Mouse (Mus musculus) embryonic facial prominence, embryonic 10.5 days (tissue): ENCODE data around the gene Fto. TPM values are rescaled to one million over a fixed set of nuclear protein-coding genes. Genes with fewer than 3 reads are reported as not detected.

ENCODE experiments used
- DNase-seq: peaks from one replicate; pipeline ENCODE4 v3.0.0-alpha.2; 2017; ENCODE audit warnings: low spot score
- H3K27ac ChIP-seq: fragments of 300-500 bp; sonication (generic); replicated peaks from 2 replicates; pipeline ENCODE4 v1.5.1; 2016; ENCODE audit warnings: mild to moderate bottlenecking
- H3K27me3 ChIP-seq: fragments of 300-500 bp; sonication (generic); replicated peaks from 2 replicates; pipeline ENCODE4 v1.6.1; 2016; ENCODE audit warnings: low read depth, mild to moderate bottlenecking; ENCODE audit not compliant: poor library complexity, severe bottlenecking
- H3K36me3 ChIP-seq: fragments of 300-500 bp; sonication (generic); replicated peaks from 2 replicates; pipeline ENCODE4 v1.6.1; 2016; ENCODE audit warnings: mild to moderate bottlenecking, moderate library complexity
- H3K4me1 ChIP-seq: fragments of 300-500 bp; sonication (generic); 2 replicates; pipeline ENCODE4 v1.6.1; 2016
- H3K4me3 ChIP-seq: fragments of 300-500 bp; sonication (generic); 2 replicates; pipeline ENCODE4 v1.5.1; 2016; ENCODE audit warnings: mild to moderate bottlenecking, moderate library complexity
- H3K9me3 ChIP-seq: fragments of 300-500 bp; sonication (generic); 2 replicates; pipeline ENCODE4 v1.6.1; 2016; ENCODE audit warnings: mild to moderate bottlenecking
- WGBS: fragments of 180-500 bp; shearing (Covaris S2); methylation state at CpG from one replicate; pipeline ENCODE4 v1.1.7; 2016; 5-methylcytosine and 5-hydroxymethylcytosine counted together
- polyA plus RNA-seq: library from polyadenylated mRNA; unstranded; fragments of >200 nt; fragmentation: Nextera tagmentation; extraction: Ambion mirVana; gene quantifications from 2 replicates; pipeline ENCODE4 v1.2.1, GENCODE M21; 2016

Fto gene
- polyA plus RNA-seq, 1 experiment from 2014 or later, result 98.3 TPM

DNA sequence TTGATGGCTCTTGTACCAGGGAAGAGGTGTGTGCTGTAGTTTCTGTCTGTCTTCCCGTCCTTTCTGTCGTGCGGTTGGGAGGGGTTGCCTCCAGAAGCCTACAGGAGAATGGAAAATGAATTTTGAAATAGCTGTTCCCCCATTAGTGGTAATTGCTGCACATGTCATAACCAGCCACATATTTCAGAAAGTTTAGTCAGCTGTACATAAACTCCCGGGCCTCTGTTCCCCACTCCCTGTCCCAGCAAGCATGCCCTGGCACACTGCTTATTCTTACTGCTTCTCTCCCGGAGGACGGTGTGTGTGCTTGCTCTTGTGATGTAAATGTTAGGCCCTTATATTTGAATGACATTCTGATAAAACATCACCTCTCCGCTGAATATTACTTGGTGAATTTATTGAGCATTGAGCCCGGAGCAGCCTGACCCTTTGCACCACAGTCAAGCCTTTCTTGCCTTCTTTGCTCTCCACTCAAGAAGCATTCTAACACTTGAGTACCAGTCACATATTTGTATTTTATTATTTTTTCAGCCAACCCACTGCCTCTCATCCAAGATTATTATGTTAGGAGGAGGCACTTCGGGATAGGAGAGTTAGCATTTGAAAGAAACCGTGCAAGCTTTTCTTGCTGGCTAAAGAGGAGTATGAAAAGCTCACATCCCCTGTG is 175.6 kb downstream of the Fto start:
- Histone ChIP-seq H3K4me1 (peaks cover 27% of the 10 kb centered on the region), H3K36me3 (peaks cover 13% of the 10 kb centered on the region), H3K4me3 (no peak overlapping the region), H3K27me3 (peaks cover 41% of the 10 kb centered on the region), H3K9me3 (no peaks in the 10 kb centered on the region), H3K27ac (no peak overlapping the region)
- no peak for DNase-seq
- 76% methylated on average over 10 of the region's 10 CpGs for WGBS

DNA sequence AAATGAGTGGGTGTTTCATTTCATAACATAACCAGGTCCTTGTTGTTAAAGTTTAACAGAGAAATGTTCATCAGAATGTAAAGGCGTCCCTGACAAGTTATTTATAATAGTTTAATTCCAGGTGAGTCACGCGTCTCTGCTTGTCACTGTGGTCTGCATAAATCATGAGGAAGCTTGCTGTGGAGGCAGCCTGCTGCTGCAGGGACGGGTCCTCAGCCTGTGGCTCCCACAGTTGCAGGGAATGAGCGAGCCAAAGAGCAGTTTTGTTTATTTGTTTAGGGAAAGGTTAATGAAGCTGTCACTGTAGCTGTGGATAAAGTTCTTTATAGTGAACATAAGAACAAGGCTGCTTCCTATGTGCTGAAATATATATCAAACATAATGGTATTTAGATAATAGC is 176.7 kb downstream of the Fto start:
- Histone ChIP-seq H3K4me3 (no peak overlapping the region), H3K36me3 (peaks cover 11% of the 10 kb centered on the region), H3K9me3 (no peaks in the 10 kb centered on the region), H3K27ac (no peak overlapping the region), H3K4me1 (peaks cover 35% of the 10 kb centered on the region), H3K27me3 (peaks cover 53% of the 10 kb centered on the region)
- WGBS, result 63% methylated on average over 5 of the region's 5 CpGs
- DNase-seq, result no peak

DNA sequence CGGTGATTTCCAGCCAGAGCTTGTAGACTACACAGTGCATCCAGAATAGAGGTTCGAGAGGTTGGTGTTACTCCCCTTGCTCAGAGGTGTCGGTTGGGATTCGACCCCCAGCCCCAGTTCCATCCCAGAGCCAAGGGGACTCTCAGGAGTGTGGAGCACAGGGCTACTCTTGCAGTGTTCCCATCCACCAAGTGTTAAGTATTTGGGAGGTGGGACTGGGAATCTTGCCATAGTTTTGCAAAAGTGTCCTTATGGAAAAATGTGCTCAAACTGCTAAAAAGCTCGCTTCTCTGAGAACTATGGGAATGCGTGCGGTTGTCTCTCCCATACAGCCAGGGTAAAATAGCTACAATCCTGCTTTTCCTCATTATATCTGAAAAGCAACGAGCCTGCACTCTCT is 180.0 kb downstream of the Fto start:
- DNase-seq, result no peak
- peaks cover 51% of the 10 kb centered on the region for H3K27me3 ChIP-seq
- no peak overlapping the region for H3K4me3 ChIP-seq
- H3K27ac ChIP-seq, result no peak overlapping the region
- peaks cover 46% of the 10 kb centered on the region for H3K4me1 ChIP-seq
- H3K36me3 ChIP-seq, result no peaks in the 10 kb centered on the region
- H3K9me3 ChIP-seq, result no peaks in the 10 kb centered on the region
- 89% methylated on average over 8 of the region's 8 CpGs for WGBS

DNA sequence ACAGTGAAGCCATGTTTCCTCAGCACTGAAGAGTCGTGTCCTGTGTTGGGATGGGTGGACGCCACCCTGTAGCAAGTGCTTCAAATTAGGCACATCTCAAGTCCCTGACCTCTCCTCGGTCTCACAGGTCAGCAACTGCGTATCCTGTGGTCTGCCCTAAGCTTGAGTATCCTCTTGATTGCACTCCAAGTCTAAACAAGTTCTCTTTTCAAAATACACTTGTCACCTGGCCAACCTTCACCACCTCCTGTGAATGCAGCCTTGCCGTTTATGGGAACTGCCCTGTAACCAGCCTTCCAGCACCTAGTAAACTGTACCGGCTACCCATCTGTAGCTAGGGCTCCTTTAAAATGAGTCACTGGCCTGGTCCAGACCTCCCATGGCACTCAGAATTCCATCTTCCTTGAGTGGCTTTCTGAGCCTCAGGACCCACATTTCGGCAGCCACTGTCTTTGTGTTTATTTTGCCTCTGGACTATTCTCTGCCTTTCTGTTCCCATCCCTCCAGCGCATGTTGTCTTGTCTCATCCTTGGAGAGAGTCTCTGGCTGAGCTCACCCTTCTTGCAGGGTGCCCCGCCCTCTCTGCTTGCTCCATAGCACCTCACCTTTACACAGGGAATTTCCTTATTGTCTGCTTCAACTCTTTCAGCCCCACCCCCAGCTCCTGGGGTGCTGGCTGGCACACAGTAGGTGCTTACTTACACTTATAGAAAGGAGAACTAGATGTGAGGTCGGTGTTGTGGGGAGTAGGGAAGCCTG is 181.4 kb downstream of the Fto start:
- Histone ChIP-seq H3K4me3 (no peak overlapping the region), H3K27me3 (peaks cover 40% of the 10 kb centered on the region), H3K36me3 (no peaks in the 10 kb centered on the region), H3K9me3 (no peaks in the 10 kb centered on the region), H3K4me1 (peaks cover 33% of the 10 kb centered on the region), H3K27ac (no peak overlapping the region)
- 43% methylated on average over 10 of the region's 10 CpGs for WGBS
- no peak for DNase-seq

DNA sequence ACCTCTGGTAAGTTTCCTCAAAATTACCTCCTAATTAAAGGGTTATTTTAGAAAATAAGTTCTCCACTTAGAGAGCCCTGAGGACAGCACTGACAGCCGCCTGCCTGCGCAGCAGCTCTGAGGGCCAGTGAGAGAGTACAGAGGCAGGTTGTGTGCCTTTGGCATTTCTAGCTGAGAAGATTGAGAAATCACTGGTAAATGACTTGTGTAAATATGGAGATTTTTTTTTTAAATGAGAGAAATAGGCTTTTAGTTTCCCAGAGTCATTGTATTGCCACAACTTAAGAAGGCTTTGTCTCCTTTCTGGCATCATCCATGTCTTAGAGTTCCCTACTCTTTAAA is 181.9 kb downstream of the Fto start:
- no peak for DNase-seq
- H3K4me3 ChIP-seq, result no peak overlapping the region
- peaks cover 40% of the 10 kb centered on the region for H3K27me3 ChIP-seq
- no peaks in the 10 kb centered on the region for H3K36me3 ChIP-seq
- WGBS, result 36% methylated on average over 2 of the region's 2 CpGs
- H3K4me1 ChIP-seq, result peaks cover 27% of the 10 kb centered on the region
- H3K27ac ChIP-seq, result no peak overlapping the region
- H3K9me3 ChIP-seq, result no peaks in the 10 kb centered on the region

DNA sequence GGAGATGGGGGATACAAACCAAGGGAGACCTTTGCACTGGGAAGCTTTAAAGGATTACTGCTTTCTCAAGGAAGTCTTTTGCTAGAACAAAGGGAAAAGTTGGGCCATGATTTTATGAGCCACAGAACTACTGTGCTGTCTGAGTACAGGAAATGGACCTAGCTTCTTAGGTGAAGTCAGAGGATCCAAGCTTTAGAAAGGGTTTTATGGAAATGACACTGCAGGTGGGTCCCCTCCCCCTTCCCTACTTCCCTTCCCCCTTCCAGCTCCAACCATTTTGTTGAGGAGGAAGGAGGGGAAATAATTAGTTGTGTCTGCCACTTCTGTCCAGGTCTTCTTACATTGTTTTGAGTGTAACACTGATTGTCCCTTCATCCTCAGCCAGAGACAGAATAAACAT is 182.7 kb downstream of the Fto start:
- no peaks in the 10 kb centered on the region for H3K9me3 ChIP-seq
- H3K36me3 ChIP-seq, result no peaks in the 10 kb centered on the region
- no peak overlapping the region for H3K4me3 ChIP-seq
- peaks cover 41% of the 10 kb centered on the region for H3K27me3 ChIP-seq
- no peak overlapping the region for H3K27ac ChIP-seq
- peaks cover 27% of the 10 kb centered on the region for H3K4me1 ChIP-seq
- no peak for DNase-seq

DNA sequence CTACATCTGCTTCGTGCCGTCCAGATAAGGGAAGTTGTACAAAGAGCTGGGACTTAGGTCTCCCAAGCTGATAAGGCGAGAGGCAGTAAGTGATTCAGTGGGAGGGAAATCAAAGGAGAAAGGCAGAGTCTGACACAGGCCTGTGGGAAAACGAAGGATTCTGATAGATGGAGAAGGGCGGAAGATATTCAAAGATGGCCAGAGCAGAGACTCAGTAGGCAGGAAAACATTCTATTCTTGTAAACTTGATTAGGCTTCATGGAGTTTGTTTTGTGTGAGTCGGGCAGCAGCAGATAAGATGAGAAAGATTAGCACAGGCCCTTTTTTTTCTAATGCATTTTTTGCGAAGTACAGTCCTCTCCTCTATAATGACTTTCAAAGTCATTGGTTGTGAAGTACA is 183.6 kb downstream of the Fto start:
- Histone ChIP-seq H3K4me3 (no peak overlapping the region), H3K36me3 (no peaks in the 10 kb centered on the region), H3K4me1 (peaks cover 22% of the 10 kb centered on the region), H3K27me3 (peaks cover 49% of the 10 kb centered on the region), H3K9me3 (no peaks in the 10 kb centered on the region), H3K27ac (no peak overlapping the region)
- WGBS, result 60% methylated on average over 7 of the region's 7 CpGs
- no peak for DNase-seq

DNA sequence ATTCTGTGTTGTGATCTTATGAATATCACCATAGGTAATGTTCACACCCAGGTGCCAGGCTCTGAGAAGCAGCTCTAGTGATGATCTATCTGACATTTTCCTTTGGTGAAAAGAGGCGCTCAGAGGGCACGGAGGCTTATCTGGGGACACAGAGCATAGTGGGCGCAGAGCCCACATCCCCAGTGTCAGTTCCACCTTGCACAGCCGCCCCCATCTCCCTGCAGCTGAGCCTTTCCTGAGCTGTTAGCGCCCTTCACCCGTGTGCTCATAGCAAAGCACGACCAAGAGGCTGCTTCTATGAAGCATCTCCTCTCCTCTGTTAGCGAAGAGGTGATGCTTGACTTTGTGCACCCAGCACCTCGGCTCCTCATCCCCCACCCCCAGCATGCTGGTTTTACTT is 185.3 kb downstream of the Fto start:
- no peaks in the 10 kb centered on the region for H3K9me3 ChIP-seq
- H3K4me1 ChIP-seq, result peaks cover 39% of the 10 kb centered on the region
- 89% methylated on average over 9 of the region's 9 CpGs for WGBS
- peaks cover 61% of the 10 kb centered on the region for H3K27me3 ChIP-seq
- DNase-seq, result no peak
- H3K27ac ChIP-seq, result no peak overlapping the region
- H3K4me3 ChIP-seq, result no peak overlapping the region
- no peaks in the 10 kb centered on the region for H3K36me3 ChIP-seq

DNA sequence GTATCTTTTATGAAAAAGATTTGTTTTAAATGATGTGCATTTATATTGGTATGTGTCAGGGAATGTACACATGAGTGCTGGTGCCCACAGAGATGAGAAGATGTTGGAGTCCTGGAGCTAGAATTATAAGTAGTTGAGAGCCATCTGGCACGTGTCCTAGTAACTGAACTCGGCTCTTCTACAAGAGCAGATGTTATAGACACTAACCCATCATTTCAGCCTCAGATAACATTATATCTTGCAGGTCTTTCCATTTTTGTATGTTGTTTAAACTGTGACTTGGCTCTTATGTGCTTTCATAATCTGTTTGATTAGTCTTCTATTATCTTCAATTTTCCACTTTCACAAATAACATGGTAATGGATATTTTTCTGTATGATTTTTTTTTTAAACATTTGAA is 186.0 kb downstream of the Fto start:
- 90% methylated on average over 2 of the region's 2 CpGs for WGBS
- no peak for DNase-seq
- peaks cover 61% of the 10 kb centered on the region for H3K27me3 ChIP-seq

DNA sequence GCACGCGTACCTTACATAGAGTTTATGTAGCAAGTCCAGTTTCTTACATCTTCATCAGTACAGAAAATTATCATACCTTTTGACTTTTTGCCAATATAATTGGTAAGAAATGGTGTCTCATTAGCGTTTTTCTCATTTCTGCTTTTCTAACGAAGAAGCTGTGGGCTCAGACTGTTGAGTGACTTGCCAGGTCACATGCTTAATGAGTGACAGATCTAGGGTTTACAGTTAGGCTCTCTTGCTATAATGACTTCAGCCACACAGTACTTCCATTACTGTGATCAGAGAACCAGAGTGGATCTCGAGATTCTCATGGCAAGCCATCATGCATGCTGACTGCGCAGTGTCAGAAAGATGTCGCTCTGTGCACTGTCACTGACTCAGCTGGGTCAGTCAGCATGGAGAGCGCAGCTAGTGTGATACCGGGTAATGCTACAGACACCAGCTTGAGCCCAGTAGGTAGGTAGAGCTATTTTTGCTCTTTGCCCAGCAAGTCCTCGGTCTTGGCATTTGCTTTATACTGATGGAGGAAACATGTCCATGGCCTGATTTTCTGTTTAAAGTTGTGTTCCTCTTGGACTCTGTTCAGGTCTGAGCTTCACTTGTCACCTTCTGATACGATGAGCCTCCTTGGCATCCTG is 188.8 kb downstream of the Fto start:
- Histone ChIP-seq H3K4me3 (no peak overlapping the region), H3K4me1 (peaks cover 45% of the 10 kb centered on the region), H3K36me3 (no peaks in the 10 kb centered on the region), H3K9me3 (no peaks in the 10 kb centered on the region), H3K27ac (no peak overlapping the region), H3K27me3 (peaks cover 79% of the 10 kb centered on the region)
- WGBS, result 79% methylated on average over 11 of the region's 11 CpGs
- no peak for DNase-seq

More for the DNA sequence above, 186.0 kb downstream of the Fto start:
- no peak overlapping the region for H3K4me3 ChIP-seq
- H3K36me3 ChIP-seq, result no peaks in the 10 kb centered on the region
- H3K9me3 ChIP-seq, result no peaks in the 10 kb centered on the region
- no peak overlapping the region for H3K27ac ChIP-seq
- peaks cover 45% of the 10 kb centered on the region for H3K4me1 ChIP-seq

DNA sequence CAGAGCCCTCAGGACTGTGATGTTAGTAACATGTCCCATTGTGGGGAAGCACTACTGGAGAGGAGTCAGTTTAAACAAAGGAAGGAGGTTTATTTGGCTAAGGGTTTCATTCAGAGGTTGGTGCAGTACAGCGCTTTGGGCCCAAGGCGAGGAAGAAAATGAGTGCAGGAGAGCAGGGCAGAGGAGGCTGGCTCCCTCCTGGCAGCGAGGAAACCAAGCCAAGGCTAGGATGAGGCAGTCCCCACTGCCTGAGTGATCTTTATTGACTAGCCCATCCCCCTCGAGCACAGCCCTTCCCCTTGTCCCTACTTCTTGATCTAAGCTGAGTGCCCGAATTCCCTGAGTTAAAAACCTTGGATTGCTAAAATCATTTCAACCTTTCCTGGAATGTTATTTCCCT is 189.5 kb downstream of the Fto start:
- Histone ChIP-seq H3K36me3 (no peaks in the 10 kb centered on the region), H3K4me3 (no peak overlapping the region), H3K27ac (no peak overlapping the region), H3K9me3 (no peaks in the 10 kb centered on the region), H3K4me1 (peaks cover 52% of the 10 kb centered on the region), H3K27me3 (peaks cover 81% of the 10 kb centered on the region)
- peak; percentile 8 for DNase-seq
- 28% methylated on average over 5 of the region's 5 CpGs for WGBS

DNA sequence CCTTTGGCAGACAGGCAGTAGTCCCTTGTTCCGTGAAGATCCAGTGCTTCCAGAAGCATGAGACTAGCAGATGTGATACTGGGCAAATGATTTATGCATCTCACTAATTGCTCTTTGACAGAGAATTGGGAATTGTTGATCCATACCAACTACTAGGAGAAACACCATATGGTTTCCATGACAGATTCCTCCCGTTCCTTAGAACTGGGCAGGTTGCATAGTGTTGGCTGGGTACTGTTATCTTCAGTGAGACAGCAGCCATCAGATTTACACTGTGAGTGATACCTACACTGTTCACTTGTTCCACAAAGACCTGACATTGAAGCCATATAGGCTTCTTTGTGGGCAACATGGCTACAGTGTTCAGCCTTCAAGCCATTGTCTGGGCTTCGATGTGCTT is 191.0 kb downstream of the Fto start:
- no peak for DNase-seq
- Histone ChIP-seq H3K27me3 (peaks cover 87% of the 10 kb centered on the region), H3K9me3 (no peaks in the 10 kb centered on the region), H3K36me3 (no peaks in the 10 kb centered on the region), H3K4me3 (no peak overlapping the region), H3K4me1 (peaks cover 67% of the 10 kb centered on the region), H3K27ac (no peak overlapping the region)
- WGBS, result 96% methylated on average over 3 of the region's 3 CpGs

DNA sequence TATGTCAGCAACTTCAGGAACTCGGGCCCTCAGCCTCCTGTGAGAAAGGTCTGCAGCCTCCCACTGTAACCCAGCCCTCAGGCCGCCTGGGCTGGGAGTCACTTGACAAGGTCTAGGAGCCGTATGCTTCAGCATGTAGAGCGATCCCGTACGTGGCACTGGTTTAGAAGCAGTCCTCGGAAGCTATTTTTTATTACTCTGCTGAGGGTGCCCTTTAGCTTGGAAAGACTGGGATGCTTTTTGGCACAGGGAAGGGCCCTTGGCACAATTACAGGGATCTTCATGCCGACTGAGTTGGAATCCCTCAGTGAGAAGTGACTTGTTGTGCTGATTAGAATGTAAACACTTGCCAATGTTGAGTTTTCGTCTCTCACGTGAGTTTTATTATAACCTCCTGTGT is 191.6 kb downstream of the Fto start:
- H3K27me3 ChIP-seq, result peaks cover 85% of the 10 kb centered on the region
- 84% methylated on average over 10 of the region's 10 CpGs for WGBS
- H3K4me1 ChIP-seq, result peaks cover 73% of the 10 kb centered on the region

More for the DNA sequence above, 191.6 kb downstream of the Fto start:
- Histone ChIP-seq H3K27ac (no peak overlapping the region), H3K4me3 (no peak overlapping the region), H3K9me3 (no peaks in the 10 kb centered on the region), H3K36me3 (no peaks in the 10 kb centered on the region)
- no peak for DNase-seq
